Mouse (Mus musculus): ENCODE data around the gene Kmt5a. TPM values are rescaled to one million over a fixed set of nuclear protein-coding genes. Genes with fewer than 3 reads are reported as not detected.

Kmt5a gene
- polyA plus RNA-seq, 1 experiment from 2014 or later = 37.5 TPM

GRCm38 (mm10) chr5:124433048-124433447 is 6.7 kb upstream of the Kmt5a start:
- Histone ChIP-seq H3K9me3 (replicated peaks) (no peaks in the 10 kb centered on the region), H3K27me3 (ENCODE audit: low read depth, poor library complexity, severe bottlenecking) (no peaks in the 10 kb centered on the region), H3K4me3 (no peak overlapping the region), H3K36me3 (no peaks in the 10 kb centered on the region), H3K4me1 (no peaks in the 10 kb centered on the region), H3K27ac (replicated peaks) (no peak overlapping the region)
- no peak for DNase-seq (ENCODE audit: low spot score)
- WGBS = 66% methylated on average over 2 of the region's 2 CpGs

DNA sequence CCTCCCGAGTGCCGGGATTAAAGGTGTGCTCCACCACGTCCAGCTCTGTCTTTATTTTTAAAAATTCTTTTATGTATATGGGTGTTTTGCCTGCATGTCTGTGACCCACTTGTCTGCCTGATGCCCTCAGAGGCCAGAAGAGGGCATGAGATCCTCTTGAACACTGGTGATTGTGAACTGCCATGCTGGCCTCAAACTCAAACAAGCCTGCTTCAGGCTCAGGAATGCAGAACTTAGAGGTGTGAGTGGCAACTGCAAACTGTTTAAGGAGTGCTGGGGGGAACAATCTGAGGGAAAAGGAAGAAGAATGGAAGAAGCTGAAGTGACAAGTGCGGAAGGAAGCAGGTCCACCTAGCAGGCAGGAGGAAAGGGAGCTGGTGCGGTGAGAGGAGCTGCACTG is 1.5 kb upstream of the Kmt5a start:
- peaks cover 24% of the 10 kb centered on the region for H3K4me1 ChIP-seq
- peak overlapping the region; percentile 87; the same call in 1 of the 2 replicates for H3K4me3 ChIP-seq
- WGBS = 90% methylated on average over 5 of the region's 5 CpGs
- H3K9me3 ChIP-seq (replicated peaks) = no peaks in the 10 kb centered on the region
- H3K27ac ChIP-seq (replicated peaks) = no peak overlapping the region
- H3K27me3 ChIP-seq (ENCODE audit: low read depth, poor library complexity, severe bottlenecking) = no peaks in the 10 kb centered on the region
- H3K36me3 ChIP-seq = peaks cover 8% of the 10 kb centered on the region; the same call in 1 of the 2 replicates
- no peak for DNase-seq (ENCODE audit: low spot score)

GRCm38 (mm10) chr5:124438746-124439145 is 984 bp upstream of the Kmt5a start:
- WGBS = 65% methylated on average over 5 of the region's 5 CpGs
- Histone ChIP-seq H3K9me3 (replicated peaks) (no peaks in the 10 kb centered on the region), H3K27me3 (ENCODE audit: low read depth, poor library complexity, severe bottlenecking) (no peaks in the 10 kb centered on the region), H3K36me3 (peaks cover 8% of the 10 kb centered on the region; the same call in 1 of the 2 replicates), H3K4me3 (peak overlapping the region; percentile 87), H3K27ac (replicated peaks) (peak overlapping the region; percentile 95), H3K4me1 (peaks cover 24% of the 10 kb centered on the region)
- DNase-seq (ENCODE audit: low spot score) = no peak

- H3K27ac ChIP-seq (replicated peaks) = peak overlapping the region; percentile 95
- peaks cover 8% of the 10 kb centered on the region; the same call in 1 of the 2 replicates for H3K36me3 ChIP-seq
- no peaks in the 10 kb centered on the region for H3K9me3 ChIP-seq (replicated peaks)
- no peaks in the 10 kb centered on the region for H3K27me3 ChIP-seq (ENCODE audit: low read depth, poor library complexity, severe bottlenecking)
- DNase-seq (ENCODE audit: low spot score) = peak; percentile 84
- peaks cover 32% of the 10 kb centered on the region for H3K4me1 ChIP-seq
- H3K4me3 ChIP-seq = peak overlapping the region; percentile 87
- WGBS = under 1% methylated on average over 30 of the region's 30 CpGs
Observed at GRCm38 (mm10) chr5:124440094-124440701, 468 bp downstream of the Kmt5a start.

DNA sequence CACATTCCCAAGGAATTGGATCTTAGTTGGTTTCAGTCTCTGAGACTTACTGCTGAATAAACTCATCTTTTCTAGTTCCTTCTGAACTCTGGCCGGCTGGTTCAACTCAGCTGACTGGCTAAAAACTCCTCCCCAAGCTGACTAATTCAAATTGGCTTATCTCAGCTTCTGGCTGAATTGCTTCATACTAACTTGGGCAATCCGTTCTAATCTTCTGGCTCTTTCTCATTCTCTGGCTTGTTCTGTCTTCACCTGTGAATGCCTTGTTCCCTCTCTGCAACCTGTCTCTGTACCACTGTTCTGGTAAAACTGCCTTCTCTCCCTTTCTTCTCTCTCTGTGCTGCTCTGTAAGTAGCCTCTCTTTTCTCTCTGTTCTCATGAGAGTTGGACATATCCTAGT is 2.9 kb downstream of the Kmt5a start:
- no peak overlapping the region for H3K27ac ChIP-seq (replicated peaks)
- H3K4me1 ChIP-seq = peaks cover 50% of the 10 kb centered on the region
- no peaks in the 10 kb centered on the region for H3K27me3 ChIP-seq (ENCODE audit: low read depth, poor library complexity, severe bottlenecking)
- peak overlapping the region; percentile 10; the same call in 1 of the 2 replicates for H3K4me3 ChIP-seq
- H3K9me3 ChIP-seq (replicated peaks) = no peaks in the 10 kb centered on the region
- DNase-seq (ENCODE audit: low spot score) = no peak
- 84% methylated on average over 2 of the region's 2 CpGs for WGBS
- H3K36me3 ChIP-seq = peaks cover 18% of the 10 kb centered on the region

GRCm38 (mm10) chr5:124444208-124444607 is 4.5 kb downstream of the Kmt5a start:
- Histone ChIP-seq H3K4me3 (peak overlapping the region; percentile 94; the same call in 1 of the 2 replicates), H3K36me3 (peaks cover 34% of the 10 kb centered on the region), H3K9me3 (replicated peaks) (no peaks in the 10 kb centered on the region), H3K27ac (replicated peaks) (no peak overlapping the region), H3K4me1 (peaks cover 50% of the 10 kb centered on the region), H3K27me3 (ENCODE audit: low read depth, poor library complexity, severe bottlenecking) (no peaks in the 10 kb centered on the region)
- no peak for DNase-seq (ENCODE audit: low spot score)
- WGBS = 69% methylated on average over 3 of the region's 3 CpGs

DNA sequence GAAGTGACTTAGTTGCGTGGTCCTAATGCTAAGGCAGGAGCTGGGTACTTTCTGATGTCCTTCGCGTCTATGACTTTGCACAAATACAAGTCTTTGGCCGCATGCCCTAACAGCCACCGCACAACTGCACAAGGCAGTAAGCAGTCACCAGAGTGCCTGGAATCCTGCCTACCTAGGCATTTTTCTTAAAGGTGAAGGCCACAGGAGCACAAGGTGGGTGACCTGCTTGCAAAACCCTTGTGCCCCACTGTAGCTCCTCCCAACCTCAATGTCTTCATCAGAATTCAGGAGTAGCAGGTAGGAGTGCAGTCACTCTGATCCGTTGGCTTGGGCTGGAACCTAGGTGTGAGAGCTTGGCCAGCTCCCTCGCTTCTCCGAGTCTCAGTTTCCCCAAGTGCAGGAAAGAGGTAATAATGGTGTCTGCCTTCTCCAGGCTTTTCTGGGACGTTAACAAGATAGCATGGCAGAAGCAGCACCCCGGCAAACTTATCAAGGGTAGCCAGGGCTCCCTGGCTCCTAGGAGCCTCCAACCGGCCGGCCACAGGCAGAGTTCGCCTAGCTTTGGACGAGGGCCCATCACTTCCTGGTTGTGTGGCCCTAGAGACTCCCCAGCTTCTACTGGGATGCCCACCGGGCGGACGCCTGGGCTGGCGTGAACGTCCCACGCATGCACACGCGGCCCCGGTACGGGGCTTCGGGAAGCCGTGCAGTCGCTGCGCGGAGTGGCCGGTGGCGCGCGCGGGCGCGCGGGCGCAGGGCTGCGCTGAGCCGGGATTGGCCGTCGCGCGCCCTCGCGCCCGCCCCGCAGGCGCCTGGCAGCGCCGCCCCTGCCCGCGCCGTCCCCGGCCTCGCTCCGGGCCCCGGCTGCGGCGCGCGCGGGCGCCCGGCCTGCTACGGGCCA is 5.2 kb downstream of the Kmt5a start:
- 17% methylated on average over 66 of the region's 66 CpGs for WGBS
- peaks cover 54% of the 10 kb centered on the region for H3K4me1 ChIP-seq
- H3K9me3 ChIP-seq (replicated peaks) = no peaks in the 10 kb centered on the region
- H3K27ac ChIP-seq (replicated peaks) = peak overlapping the region; percentile 96
- peaks cover 41% of the 10 kb centered on the region for H3K36me3 ChIP-seq
- peak; percentile 70 for DNase-seq (ENCODE audit: low spot score)
- no peaks in the 10 kb centered on the region for H3K27me3 ChIP-seq (ENCODE audit: low read depth, poor library complexity, severe bottlenecking)
- H3K4me3 ChIP-seq = peak overlapping the region; percentile 94

DNA sequence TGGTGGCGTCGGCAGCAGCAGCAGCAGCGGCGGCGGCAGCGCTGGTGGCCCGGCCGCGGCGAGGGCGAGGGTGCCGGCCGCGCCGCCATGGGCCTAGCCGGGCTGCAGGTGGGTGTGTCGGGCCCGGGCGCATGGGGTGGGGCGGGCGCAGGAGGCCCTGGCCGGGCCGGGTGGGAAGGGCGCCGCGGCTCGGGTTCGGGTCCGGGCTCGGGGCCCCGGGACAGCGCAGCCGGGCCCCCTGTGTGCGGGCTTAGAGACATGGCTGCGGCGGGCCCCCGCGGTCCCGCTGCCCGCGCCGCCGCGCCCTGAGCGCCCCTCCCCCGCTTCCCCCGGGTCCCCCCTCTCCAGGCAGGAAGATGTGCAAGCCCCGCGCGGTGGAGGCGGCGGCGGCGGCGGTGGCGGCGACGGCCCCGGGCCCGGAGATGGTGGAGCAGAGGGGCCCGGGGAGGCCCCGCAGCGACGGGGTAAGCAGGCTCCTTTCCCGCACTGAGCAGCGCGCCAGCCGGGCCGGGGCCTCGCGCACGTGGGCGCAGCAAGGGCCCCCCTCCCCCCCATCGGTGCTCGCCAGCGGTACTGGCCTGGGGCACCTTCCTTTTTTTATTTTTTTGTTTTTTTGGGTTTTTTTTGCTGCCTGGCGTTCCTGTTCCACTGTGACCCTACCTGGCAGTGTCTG is 6.0 kb downstream of the Kmt5a start:
- peak; percentile 63 for DNase-seq (ENCODE audit: low spot score)
- H3K9me3 ChIP-seq (replicated peaks) = no peaks in the 10 kb centered on the region
- H3K27me3 ChIP-seq (ENCODE audit: low read depth, poor library complexity, severe bottlenecking) = no peaks in the 10 kb centered on the region
- peak overlapping the region; percentile 96 for H3K27ac ChIP-seq (replicated peaks)
- peaks cover 47% of the 10 kb centered on the region for H3K4me1 ChIP-seq
- WGBS = under 1% methylated on average over 56 of the region's 77 CpGs
- peak overlapping the region; percentile 94 for H3K4me3 ChIP-seq
- H3K36me3 ChIP-seq = peaks cover 49% of the 10 kb centered on the region

DNA sequence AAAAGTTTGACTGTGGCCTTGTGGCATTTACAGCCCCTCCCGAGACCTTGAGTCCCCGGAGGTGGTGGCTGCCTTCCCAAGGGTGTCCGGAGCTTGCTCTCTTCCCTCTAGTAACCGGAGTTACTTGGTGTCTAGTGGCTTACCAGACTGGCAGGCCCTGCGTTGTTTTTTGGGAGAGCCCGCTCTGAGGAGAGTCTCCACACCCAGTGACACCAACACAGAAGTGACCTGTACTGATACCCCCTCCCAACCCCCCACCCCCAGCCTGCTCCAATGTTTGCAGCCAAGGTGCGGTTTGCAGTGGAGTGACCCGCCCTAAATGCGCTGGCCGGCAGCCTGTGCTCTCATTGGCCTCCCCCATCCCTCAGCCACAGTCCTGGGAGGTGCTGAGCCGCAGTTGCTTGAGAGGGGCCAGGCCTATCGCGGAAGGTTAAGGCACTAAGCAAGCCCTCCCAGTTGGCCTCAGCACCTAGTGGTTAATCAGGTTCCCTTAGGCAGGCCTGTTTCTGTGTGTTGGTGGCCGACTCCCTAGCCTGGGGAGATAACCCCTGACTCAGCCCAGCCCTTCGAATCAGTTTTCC is 6.7 kb downstream of the Kmt5a start:
- peak; percentile 66 for DNase-seq (ENCODE audit: low spot score)
- Histone ChIP-seq H3K4me1 (peaks cover 43% of the 10 kb centered on the region), H3K27me3 (ENCODE audit: low read depth, poor library complexity, severe bottlenecking) (no peaks in the 10 kb centered on the region), H3K36me3 (peaks cover 56% of the 10 kb centered on the region), H3K27ac (replicated peaks) (peak overlapping the region; percentile 96), H3K9me3 (replicated peaks) (no peaks in the 10 kb centered on the region), H3K4me3 (peak overlapping the region; percentile 94)
- WGBS = 3% methylated on average over 15 of the region's 15 CpGs

GRCm38 (mm10) chr5:124449494-124449893 is 9.8 kb downstream of the Kmt5a start:
- Histone ChIP-seq H3K27me3 (ENCODE audit: low read depth, poor library complexity, severe bottlenecking) (no peaks in the 10 kb centered on the region), H3K36me3 (peaks cover 78% of the 10 kb centered on the region), H3K27ac (replicated peaks) (no peak overlapping the region), H3K9me3 (replicated peaks) (no peaks in the 10 kb centered on the region), H3K4me1 (peaks cover 46% of the 10 kb centered on the region), H3K4me3 (no peak overlapping the region)
- WGBS = 82% methylated on average over 6 of the region's 6 CpGs
- no peak for DNase-seq (ENCODE audit: low spot score)

- no peak for DNase-seq (ENCODE audit: low spot score)
- H3K27ac ChIP-seq (replicated peaks) = no peak overlapping the region
- no peaks in the 10 kb centered on the region for H3K9me3 ChIP-seq (replicated peaks)
- 94% methylated on average over 7 of the region's 7 CpGs for whole genome bisulfite sequencing
- peaks cover 40% of the 10 kb centered on the region for H3K4me1 ChIP-seq
- H3K4me3 ChIP-seq = no peak overlapping the region
- H3K36me3 ChIP-seq = peaks cover 84% of the 10 kb centered on the region
- H3K27me3 ChIP-seq (ENCODE audit: low read depth, poor library complexity, severe bottlenecking) = no peaks in the 10 kb centered on the region
Observed at GRCm38 (mm10) chr5:124450051-124450450, 10.3 kb downstream of the Kmt5a start.

DNA sequence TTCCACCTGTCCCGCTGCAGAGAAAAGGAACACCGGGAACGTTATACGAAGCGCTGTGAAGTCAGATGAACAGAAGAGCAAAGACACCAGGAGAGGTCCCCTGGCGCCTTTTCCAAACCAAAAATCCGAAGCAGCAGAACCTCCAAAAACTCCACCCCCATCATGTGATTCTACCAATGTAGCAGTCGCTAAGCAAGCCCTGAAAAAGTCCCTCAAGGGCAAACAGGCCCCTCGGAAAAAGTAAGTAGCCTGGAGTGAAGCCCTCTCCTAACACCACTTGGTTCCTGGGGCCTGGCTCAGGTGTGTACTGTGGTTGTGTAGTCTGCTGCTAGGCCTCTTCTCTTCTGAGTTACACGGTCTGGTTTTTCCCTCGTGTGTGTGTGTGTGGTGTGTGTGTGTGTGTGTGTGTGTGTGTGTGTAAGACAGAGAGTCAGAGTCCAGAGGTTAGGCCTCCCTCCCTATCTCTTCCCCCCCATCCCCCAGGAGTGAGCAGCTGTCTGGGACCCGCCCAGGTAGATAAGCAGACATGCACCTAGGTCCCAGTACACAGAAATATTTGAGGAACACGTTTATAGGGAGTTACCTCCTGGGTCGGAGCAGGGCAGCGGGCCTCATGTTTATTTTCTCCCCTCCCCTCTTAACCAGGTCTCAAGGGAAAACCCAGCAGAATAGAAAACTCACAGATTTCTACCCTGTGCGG is 11.1 kb downstream of the Kmt5a start:
- WGBS = 89% methylated on average over 16 of the region's 16 CpGs
- Histone ChIP-seq H3K36me3 (peaks cover 91% of the 10 kb centered on the region), H3K27me3 (ENCODE audit: low read depth, poor library complexity, severe bottlenecking) (no peaks in the 10 kb centered on the region), H3K27ac (replicated peaks) (no peak overlapping the region), H3K9me3 (replicated peaks) (no peaks in the 10 kb centered on the region), H3K4me3 (no peak overlapping the region), H3K4me1 (peaks cover 39% of the 10 kb centered on the region)
- DNase-seq (ENCODE audit: low spot score) = no peak

Data from midbrain, embryonic 10.5 days (tissue).